Mouse (Mus musculus): ENCODE data around the gene Cdca7l.
A peak's percentile ranks its signal among the peaks of the same experiment; 100 is the strongest.
"Not testable (repeated sequence)": the region's sequence is repeated elsewhere in the genome, so short reads cannot be mapped to it uniquely, and the experiment has no call there.

Cdca7l gene

GRCm38 (mm10) chr12:117803989-117804388, at the start of gene Cdca7l:
Gene Cdca7l, plus strand, starts transcription at chr12:117804289.
- not testable (repeated sequence) for DNase-seq

DNA sequence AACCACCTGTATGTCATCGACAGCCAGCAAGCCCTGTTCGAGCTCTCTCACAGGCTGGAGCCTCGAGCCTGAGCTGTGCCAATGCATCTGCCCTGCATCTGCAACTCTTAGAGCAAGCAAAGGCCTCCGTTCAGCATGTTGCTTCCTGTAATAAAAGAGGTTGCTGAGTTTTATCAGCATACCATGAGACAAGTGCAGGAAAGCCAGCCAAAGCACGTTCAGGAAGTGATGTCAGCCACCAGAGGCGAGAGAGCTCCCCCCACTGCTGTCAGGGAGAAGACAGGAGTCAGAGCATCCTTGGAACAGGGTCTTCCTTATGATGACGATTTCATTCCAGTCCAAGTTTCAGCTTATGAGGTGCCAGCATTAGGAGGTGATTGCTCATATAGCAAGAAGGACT, 48.1 kb upstream of the Cdca7l start:
- DNase-seq, result peak; percentile 38 to 43

DNA sequence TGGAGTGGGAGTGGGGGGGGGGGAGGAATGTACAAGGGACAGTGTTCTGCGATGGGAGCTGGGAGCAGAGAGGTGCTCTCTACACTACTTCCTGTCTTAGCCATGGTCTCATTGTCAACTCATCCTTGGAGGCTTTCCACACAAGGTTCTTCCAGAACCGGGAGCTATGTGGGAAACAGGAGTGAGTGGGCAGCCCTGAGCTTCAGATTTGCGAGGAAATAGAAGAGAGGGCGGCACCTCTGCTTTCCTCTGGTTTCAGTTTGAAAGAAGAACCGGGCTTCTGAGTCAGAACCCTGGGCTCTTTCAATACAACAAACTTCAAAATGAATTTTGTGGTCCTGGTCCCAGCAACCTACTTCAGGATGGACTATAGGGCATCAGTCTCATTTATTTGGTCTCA, 43.7 kb upstream of the Cdca7l start:
- DNase-seq, result no peak

DNA sequence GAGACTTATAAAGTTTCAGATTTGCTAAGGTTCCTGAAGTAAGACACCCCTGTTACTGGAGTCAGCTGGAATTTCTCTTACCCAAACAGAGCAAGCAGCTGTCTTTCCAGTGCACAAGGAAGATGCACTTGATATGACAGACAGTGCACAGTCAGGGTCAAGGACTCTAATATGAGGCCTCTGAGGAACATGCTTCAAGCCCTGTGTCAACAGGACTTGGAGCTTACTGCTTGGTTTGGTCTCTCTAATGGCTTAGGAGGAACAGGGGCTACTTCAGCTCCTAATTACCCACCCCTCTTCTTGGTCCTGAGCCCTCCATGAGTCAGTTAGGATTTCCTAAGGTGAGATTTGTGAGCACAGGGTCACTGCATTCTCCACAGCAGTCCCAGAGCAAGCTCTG, 43.2 kb upstream of the Cdca7l start:
- DNase-seq, result no peak

- peak; percentile 26 to 54 for DNase-seq
Observed at GRCm38 (mm10) chr12:117761698-117762097, 42.4 kb upstream of the Cdca7l start.

DNA sequence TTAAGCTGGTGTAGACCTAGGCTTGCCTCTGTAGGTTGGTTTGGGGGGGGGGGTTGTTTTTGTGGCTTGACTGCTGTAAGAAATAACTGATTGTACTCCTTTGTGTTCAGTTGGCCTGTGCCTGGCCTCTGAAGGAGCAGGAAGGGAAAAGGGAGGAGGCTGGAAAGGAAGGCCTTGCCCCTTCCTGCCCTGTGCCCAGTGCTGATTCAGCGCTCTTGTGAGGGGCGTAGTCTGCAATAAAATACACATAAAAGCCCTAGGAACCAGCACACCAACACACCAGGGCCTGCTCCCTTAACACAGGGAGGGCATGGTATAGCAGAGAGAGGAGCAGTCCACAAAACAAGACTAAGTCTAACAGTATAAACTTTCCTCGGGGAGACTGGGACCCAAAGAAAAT, 40.8 kb upstream of the Cdca7l start:
- DNase-seq, result peak; percentile 56 to 74

- DNase-seq, result peak; percentile 77 to 88
Observed at GRCm38 (mm10) chr12:117764839-117765238, 39.2 kb upstream of the Cdca7l start.

GRCm38 (mm10) chr12:117769113-117769512, 35.0 kb upstream of the Cdca7l start:
- peak; percentile 69 to 88 for DNase-seq

DNA sequence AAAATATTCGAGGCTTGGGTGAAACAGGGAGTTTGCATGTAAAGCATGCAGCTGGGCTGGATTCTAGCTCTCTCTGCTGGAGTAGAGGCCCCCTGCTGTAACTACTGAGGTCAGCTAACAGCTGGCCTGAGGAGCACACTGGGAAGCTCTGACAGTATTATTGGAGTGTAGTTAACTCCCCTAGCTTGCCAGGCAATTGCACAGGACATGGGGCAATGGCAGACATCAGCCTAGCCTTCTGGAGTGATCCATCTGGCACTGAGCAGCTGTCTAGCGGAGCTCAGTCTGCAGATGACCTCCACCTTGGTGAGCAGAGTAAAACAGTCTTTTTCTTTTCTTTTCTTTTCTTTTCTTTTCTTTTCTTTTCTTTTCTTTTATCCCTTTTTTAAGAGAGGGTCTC, 33.9 kb upstream of the Cdca7l start:
- DNase-seq, result no peak

DNA sequence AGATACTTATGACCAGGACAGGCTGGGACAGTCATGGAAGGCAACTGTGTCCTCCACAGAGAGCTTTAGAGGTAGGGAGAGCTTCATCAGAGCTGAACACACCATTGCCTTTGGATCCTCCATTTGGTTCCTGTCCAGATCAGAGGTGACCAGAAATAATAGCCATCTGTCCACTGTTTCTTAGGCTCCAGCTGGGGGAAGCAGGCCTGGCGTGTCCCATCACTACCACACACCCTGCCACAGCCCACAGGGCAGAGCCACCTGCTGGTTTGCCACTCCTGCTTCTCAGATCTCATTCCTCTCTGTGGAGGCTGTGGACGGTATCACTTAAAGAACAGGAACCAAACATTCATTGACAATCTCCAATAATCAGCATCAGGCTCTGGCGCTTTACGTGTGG, 32.9 kb upstream of the Cdca7l start:
- DNase-seq, result no peak

- DNase-seq, result peak; percentile 51 to 76
Observed at GRCm38 (mm10) chr12:117772638-117773037, 31.5 kb upstream of the Cdca7l start.

- DNase-seq, result no peak
Observed at GRCm38 (mm10) chr12:117776841-117777240, 27.2 kb upstream of the Cdca7l start.

GRCm38 (mm10) chr12:117781360-117781759, 22.7 kb upstream of the Cdca7l start:
- no peak for DNase-seq

DNA sequence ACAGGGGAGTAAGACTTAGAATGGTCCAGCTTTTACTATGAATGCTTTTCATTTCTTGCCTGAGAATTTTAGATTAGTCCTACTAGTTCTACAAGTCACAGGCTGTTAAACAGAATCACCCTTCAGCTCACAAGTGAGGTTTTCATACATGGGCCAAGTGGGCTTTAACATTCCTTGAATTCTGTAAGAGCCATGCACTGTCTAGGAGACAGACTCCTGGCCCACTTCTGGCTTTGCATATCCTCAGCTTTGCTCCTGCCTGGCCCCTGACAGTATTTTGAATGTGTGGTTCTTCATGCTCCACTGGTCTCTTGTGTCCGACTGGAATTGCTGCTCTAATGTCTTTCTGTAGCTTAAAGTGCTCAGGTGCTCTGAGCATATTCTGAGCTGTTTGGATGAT, 20.7 kb upstream of the Cdca7l start:
- DNase-seq, result no peak

DNA sequence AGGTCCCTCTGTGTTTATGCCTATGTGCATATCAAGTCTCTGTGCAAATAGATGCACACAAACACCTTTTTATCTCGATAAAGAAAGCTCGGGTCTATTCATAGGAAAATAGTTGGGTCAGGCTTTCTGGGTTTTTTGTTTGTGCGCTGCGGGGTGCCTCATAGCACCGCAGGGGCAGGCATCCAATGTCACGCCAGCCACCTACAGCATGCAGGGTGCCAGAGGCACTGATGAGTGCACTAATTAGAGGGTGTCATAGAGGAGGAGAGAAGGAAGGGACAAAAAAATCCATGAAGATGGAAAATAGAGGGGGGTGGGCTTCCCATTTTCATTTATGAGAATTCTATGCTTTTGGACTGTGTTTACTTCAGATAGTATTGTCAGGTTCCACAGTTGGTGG, 17.5 kb upstream of the Cdca7l start:
- no peak for DNase-seq

DNA sequence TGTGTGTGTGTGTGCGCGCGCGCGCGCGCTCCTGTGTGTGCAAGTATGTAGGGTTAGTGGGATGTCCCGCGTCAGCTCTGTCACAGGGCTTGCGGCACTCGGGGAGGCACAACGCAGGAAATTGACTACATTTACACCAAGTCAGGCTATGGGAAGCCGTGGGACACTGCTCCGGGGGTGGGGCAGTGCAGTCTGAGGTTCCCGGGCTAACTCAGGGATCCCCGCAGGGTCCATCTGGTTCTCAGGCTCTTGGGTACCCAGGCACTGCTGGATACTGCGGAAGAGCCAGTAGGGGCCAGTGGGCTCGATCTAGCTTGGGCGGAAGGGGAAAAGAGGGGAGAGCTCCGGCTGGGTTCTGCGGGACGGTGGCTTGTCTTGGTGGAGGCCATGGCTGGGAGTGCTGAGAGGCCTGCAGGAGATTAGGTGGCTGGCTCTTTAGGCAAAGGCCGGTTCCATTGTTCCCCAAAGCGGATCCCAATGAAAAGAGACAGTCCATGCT, 15.5 kb upstream of the Cdca7l start:
- DNase-seq, result no peak

DNA sequence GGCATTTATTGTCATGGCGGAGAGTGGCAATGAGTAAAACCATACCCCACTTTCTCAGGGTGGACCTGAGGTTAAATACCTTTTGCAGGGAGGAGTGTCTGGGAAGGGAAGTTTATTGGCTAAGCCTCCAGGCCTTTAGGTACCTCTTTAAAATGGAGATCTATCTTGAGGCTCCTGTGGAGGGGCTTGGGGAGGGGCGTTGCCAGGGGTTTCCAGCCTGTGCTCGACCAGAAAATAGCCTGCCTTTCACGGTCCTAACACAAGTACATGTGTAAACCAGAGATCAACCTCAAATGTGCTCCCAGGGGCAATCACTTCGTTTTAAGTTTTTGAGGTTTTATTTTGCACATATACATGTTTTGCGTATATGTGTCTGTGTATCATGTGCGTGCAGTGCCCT, 15.1 kb upstream of the Cdca7l start:
- DNase-seq, result no peak

GRCm38 (mm10) chr12:117795303-117795702, 8.8 kb upstream of the Cdca7l start:
- no peak for DNase-seq

DNA sequence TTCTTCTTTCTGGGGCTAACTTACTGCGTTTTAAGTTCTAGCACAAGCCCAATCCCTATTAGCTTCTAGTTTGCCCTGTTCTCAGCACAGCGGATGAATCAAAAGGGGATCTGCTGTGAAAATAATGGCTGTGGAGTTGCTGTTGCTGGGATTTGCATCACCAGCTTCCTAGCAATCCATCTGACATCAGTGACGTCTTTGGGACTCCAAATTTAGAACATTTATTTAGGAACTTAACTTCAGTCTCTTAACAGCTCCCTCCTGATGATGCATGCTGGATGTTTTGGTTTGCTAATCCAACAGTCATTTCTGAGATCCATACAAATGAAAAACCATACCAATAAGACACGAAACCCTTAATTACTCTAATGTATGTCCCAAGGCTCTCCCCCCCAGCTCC, 1.5 kb downstream of the Cdca7l start:
- DNase-seq, result no peak

- no peak for DNase-seq
Observed at GRCm38 (mm10) chr12:117806007-117806451, 1.9 kb downstream of the Cdca7l start.

- DNase-seq, result no peak
Observed at GRCm38 (mm10) chr12:117806470-117806869, 2.4 kb downstream of the Cdca7l start.

DNA sequence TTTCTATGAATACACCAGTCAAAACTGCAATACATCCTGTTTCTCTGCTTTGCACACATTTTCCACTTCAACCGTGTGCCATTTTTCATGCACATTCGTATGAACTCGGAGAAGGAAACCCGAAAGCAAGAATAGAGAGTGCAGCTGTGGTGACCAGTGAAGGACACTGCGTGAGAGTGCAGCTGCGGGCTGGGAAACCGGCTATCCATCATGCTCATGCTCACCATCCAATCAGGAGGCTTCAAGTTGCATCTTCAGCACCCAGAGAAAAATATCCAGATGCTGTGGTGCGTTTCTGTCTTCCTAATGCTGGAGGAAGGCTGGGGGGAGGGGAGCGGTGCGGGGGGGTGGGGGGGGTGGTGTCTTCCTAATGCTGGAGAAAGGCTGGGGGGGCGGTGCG, 3.5 kb downstream of the Cdca7l start:
- DNase-seq, result no peak

DNA sequence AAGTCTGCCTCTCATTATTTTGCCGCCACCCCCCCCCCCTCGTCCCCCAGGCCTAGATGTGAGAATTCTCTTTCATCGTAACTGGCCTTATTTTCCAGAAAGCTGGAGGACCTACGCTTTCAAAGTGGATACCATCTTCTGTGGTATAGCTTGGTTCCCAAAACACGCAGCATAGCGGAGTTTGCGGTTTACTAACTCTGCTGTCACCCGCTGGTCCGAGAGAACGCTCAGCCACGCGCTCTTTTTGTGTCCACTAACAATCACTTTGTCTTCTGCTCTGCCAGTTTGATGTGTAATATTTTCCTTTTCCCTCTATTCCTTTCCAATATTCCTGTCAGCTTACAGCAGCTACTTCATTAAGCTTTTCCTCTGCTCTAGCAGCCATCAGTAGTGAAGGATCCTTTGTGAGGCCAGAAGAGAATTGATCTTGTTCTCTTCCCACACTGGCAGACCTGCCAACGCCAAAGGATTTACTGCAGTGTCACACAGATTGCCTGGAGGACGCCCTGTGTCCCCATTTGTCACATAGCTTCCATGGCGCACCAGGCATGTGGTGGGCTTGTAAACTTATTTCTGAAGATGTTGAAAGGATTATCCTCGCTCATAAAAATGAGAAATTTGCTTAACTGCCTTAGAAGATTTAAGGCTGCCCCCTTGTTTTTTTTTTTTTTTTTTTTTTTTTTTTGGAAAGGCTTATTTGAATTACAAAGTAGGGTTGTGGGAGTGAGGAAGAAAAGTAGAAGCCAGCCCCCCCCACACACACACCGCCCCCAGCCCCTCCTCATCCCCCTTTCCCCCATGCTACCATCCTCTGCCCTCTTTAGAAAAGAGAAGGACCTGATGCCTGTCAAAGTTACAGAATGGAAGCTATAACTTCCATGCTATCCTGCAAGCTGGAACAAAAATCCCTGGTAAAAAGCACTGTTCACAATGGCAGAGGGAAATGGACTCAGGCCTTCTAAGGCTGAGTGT, 4.6 kb downstream of the Cdca7l start:
- no peak for DNase-seq

DNA sequence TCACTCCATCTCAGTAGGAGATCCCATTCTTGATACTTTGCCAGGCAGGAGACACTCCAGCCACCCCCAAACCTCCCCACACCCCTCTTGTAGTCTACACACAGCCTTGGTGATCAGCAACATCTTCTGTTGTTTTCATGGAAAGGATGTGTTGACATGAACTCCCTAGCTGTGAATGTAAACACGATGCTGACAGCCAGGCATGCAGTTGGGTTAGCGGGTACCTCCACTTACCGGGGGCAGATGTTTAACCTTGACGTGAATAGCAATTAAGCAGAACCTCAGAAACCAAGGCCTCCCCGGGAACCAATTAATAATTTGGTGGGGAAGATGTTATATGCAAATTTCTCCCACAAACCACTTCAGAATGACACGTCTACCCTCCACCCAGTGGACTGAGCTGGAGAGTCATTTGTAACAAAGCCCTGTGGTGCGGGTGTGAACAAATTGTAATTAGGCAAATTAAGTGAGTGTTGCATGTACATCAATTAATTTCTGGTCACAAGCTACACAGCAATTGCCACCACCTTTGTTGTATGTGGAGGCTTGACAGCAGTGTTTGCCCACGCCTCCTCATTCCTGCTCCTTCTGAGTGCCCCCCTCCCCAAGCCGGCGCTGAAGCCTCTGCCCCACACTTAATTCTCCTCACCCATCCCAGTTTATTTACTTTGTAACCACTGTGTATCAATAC, 5.4 kb downstream of the Cdca7l start:
- DNase-seq, result no peak

Measured in kidney, postnatal 25 days (tissue).